Mouse (Mus musculus) Patski (cell line): ENCODE results near the gene Atrn. TPM values are rescaled to one million over a fixed set of nuclear protein-coding genes. Genes with fewer than 3 reads are reported as not detected.
A peak's percentile ranks its signal among the peaks of the same experiment; 100 is the strongest.

Source experiments
- ATAC-seq: fragments of 100-300 bp; one replicate; pipeline ENCODE4 v1.8.0; 2021
- CTCF ChIA-PET: fragments of 350-600 bp; sonication (Branson Sonifier 250); formaldehyde crosslinking; loops from one replicate; lab custom pipeline; 2022; ENCODE audit warnings: inconsistent platforms; lab: Charles Lee
- POLR2A ChIA-PET: fragments of 350-600 bp; sonication (Branson Sonifier 250); formaldehyde crosslinking; loops from one replicate; lab custom pipeline; 2022; ENCODE audit warnings: antibody characterized with exemption, inconsistent platforms; lab: Charles Lee
- DNase-seq: peaks from one replicate; pipeline ENCODE4 v3.0.0-alpha.2; 2011; ENCODE audit warnings: low read depth, low spot score
- H3K27me3 ChIP-seq: fragments of 371-371 bp; one replicate; pipeline ENCODE4 v1.5.1; 2021
- CTCF ChIP-seq: fragments of 100-300 bp; IDR thresholded peaks from one replicate; pipeline ENCODE4 v1.5.1; 2021
- in situ Hi-C: fragments of 300-500 bp; cut with MboI; formaldehyde crosslinking; loops from 3 replicates; pipeline ENCODE4 v1.11.1; 2018; ENCODE audit warnings: low pct_unique_long_range_greater_than_20kb, mixed read lengths
- polyA plus RNA-seq: library from polyadenylated mRNA; unstranded; gene quantifications from one replicate; pipeline ENCODE4 v1.2.3, GENCODE M21; 2021

Atrn gene
- polyA plus RNA-seq, 1 experiment from 2014 or later, result 32.9 TPM

DNA sequence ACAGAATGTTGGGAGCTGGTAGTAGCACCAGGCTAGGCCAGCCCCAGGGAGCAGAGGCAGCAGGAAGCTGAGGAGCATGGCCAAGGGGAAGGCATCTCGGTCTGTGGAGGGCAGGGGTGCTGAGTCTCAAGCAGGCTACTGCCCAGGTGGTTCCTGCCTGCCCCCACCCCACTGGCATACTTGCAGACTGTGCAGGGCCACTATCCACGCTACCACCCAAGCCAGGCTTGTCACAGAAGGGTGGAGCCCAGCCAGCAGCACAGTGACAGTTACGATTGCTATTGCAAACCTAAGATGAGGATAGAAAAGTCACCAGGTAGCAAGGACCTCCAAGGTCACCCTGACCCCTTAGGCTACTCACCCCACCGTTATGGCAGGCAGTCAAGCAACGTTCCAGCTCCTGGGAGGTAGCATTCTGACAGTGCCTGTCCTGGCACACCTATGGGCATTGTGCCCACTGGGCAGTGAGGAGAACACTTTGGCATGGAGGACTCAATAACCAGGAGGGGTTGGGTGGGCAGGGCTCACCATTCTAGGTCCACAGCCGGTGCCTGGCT is 146.6 kb downstream of the Atrn start:
- no peaks in the 10 kb centered on the region for H3K27me3 ChIP-seq
- CTCF ChIA-PET, result interaction anchor here (0.9 kb wide), 1 partner anchor 42 kb away, joined by 3 read pairs; no protein-coding TSS in a partner anchor
- in situ Hi-C loops, result no loop called here
- ATAC-seq (no peak), DNase-seq (no peak)
- no peak for TF ChIP-seq CTCF
- POLR2A ChIA-PET, result no interaction called here

DNA sequence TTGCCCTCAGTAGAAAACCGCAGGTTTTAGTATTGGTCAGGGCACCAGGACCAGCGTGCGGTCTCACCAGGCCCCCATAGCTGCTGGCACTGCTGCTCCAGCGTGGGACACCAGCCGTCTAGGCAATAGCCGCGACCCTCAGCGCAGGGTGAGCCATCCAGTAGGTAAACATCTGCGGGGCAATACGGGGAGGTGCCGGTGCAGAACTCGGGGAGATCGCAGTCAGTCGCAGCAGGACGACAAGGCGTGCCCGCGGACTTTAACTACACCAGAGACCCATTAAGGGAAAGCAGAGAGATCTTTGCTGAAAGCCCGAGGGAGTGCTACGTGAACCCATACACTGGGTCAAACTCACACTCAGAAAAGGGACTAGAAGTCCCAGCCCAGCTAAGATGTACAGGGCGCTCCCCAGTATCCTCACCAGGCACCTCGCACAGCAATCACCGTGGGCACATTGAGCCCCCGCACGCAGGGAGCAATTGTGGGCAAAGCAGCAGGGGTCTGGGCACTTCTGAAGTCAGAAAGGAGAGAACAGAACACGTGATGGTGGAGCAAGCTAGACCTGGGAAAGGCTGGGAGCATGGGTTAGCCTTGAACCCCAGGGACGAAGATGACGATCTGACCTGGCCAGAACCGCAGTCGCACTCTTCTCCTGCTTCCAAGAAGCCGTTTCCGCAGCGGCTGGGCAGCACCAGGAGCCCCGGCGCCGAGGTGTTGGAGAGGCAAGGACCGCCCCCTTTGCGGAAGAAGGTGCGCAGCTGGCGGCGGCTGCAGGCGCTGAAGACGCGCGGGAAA is 147.8 kb downstream of the Atrn start:
- in situ Hi-C loops, result no loop called here
- POLR2A ChIA-PET, result no interaction called here
- CTCF ChIA-PET, result interaction anchor here (0.7 kb wide), 1 partner anchor 200 kb away, joined by 3 read pairs; no protein-coding TSS in a partner anchor
- ATAC-seq, result no peak
- DNase-seq, result no peak
- TF ChIP-seq CTCF, result no peak
- H3K27me3 ChIP-seq, result no peaks in the 10 kb centered on the region

DNA sequence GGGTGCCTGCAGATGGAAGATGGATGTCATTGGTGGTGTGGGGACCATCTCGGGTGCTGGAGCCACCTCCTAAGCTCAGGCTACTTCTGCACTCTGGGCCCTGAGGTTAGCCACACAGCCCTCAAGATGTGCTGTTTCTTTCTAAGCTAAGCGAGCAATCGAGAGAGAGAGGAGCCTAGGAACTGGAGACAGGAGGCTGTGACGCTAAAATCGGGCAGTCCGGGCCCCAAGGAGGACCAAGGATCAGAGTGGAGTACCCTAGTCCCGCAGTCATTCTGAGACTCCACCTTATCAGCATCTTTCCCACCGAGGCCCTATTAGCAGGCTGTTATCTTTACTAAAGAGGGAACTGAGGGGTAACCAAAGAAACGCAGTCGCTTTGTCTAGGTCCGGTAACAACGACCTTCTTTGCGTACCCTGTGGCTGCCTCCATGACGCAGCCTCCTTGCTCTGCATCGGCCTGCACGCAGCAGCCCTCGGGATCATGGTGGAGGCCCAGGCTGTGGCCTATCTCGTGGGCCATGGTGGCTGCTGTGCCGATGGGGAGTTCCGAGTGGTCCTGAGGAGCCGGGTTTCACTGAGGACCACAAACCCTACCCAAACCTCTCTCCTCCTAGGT is 148.5 kb downstream of the Atrn start:
- no peaks in the 10 kb centered on the region for H3K27me3 ChIP-seq
- in situ Hi-C loops, result no loop called here
- TF ChIP-seq CTCF, result no peak
- DNase-seq (no peak), ATAC-seq (no peak)
- ChIA-PET POLR2A (no interaction called here), CTCF (interaction anchor here (1.1 kb wide), 1 partner anchor 202 kb away, joined by 3 read pairs; no protein-coding TSS in a partner anchor)

DNA sequence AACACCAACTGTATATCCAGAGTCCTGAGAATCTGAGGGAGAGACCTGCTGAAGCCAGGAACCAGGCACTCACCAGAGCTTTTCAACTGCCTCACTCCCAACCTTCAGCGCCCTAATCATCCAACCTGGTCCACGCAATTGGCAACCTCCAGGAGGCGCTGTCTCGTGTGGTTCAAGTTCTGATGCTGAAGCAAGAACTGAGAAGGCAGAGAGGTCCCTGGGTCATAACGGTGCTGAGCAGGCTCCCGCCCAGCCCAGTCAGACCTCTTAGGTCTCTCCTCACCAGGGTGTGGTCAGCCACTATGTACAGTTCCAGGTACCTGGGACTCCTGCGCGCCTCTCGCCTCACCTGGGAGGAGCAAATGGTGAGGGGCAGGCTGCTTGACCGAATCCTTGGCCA is 149.3 kb downstream of the Atrn start:
- ATAC-seq, result no peak
- POLR2A ChIA-PET, result interaction anchor here (0.5 kb wide), 1 partner anchor 42 kb away, joined by 5 read pairs; no protein-coding TSS in a partner anchor
- in situ Hi-C loops, result no loop called here

DNA sequence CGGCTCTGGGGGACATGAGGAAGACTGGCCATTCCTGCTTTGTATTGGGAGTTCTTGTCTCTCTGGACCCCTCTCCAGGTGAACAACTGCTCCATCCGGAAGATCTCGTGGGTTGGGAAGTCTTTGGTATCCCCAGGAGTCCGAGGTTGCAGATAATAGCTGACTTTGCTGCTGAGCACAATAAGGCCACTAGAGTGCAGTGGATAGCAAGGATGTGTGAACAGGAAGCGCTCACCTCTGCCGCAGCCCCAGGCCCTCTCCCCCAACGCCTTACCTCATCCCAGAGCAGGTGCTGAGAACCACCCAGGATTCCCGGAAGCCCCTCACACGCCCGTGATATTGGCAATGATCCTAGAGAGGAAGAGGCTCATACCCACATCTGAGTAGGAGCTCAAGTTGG is 149.9 kb downstream of the Atrn start:
- no peak for ATAC-seq
- ChIA-PET POLR2A (interaction anchor here (0.5 to 0.8 kb wide), 2 partner anchors 41 to 50 kb away, joined by 3 to 5 read pairs; no protein-coding TSS in a partner anchor), CTCF (interaction anchor here (0.7 to 1.9 kb wide), 10 partner anchors 11 to 182 kb away, joined by 3 to 7 read pairs (median 3); partner anchors contain the start of gene 1700037H04Rik)
- TF ChIP-seq CTCF, result no peak
- no peaks in the 10 kb centered on the region for H3K27me3 ChIP-seq
- in situ Hi-C loops, result no loop called here
- DNase-seq, result no peak

More for the DNA sequence above, 149.3 kb downstream of the Atrn start:
- TF ChIP-seq CTCF, result no peak
- no peaks in the 10 kb centered on the region for H3K27me3 ChIP-seq
- CTCF ChIA-PET, result interaction anchor here (1.1 to 1.9 kb wide), 6 partner anchors 19 to 201 kb away, joined by 3 to 7 read pairs (median 4); partner anchors contain the start of gene 1700037H04Rik
- DNase-seq, result no peak

DNA sequence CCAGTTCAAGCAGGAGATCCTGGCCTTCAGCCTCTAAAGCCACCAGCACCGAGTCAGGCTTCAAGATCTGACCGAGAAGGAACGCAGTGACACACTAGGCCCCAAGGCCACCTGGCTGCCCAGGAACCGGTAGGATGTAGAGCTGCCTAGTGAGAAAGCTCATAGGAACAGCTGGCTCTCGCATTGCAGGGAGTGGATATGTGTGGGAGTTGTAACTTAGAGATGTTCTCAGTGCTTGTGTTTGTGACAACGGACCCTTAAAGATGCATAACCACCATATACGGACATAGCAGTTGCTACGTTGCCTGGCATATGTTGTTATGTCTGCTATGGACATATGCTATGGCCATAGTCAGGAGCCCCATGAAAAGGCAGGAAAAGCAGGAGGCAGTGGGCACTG is 152.4 kb downstream of the Atrn start:
- DNase-seq (no peak), ATAC-seq (no peak)
- no peak for TF ChIP-seq CTCF
- in situ Hi-C loops, result no loop called here
- CTCF ChIA-PET, result interaction anchor here (1.1 kb wide), 1 partner anchor 36 kb away, joined by 4 read pairs; no protein-coding TSS in a partner anchor
- POLR2A ChIA-PET, result no interaction called here
- no peaks in the 10 kb centered on the region for H3K27me3 ChIP-seq

DNA sequence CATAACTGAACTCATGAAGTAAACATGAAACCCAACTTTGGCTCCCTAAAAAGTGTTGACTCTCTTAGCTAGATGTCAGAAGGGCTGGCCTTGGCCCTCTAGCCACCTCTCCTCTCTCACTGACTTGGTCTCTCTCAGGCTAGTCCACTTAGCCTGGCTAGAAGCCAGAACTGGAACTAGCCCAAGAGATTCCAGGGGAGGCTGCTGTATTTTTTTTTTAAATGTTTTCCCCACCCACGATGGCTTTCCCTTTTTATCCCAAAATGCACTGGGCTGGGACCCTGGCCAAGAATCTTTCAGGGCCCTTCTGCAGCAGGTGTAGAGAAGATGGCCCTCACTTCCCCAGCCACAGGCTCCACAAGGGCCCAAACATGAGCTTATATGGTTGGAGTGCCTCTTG is 153.1 kb downstream of the Atrn start:
- in situ Hi-C loops, result no loop called here
- ChIA-PET CTCF (interaction anchor here (1.1 kb wide), 2 partner anchors 35 to 37 kb away, joined by 4 to 5 read pairs; no protein-coding TSS in a partner anchor), POLR2A (interaction anchor here (0.6 kb wide), 1 partner anchor 11 kb away, joined by 3 read pairs; no protein-coding TSS in a partner anchor)
- TF ChIP-seq CTCF, result no peak
- no peak for ATAC-seq
- no peaks in the 10 kb centered on the region for H3K27me3 ChIP-seq
- peak; percentile 46 for DNase-seq

DNA sequence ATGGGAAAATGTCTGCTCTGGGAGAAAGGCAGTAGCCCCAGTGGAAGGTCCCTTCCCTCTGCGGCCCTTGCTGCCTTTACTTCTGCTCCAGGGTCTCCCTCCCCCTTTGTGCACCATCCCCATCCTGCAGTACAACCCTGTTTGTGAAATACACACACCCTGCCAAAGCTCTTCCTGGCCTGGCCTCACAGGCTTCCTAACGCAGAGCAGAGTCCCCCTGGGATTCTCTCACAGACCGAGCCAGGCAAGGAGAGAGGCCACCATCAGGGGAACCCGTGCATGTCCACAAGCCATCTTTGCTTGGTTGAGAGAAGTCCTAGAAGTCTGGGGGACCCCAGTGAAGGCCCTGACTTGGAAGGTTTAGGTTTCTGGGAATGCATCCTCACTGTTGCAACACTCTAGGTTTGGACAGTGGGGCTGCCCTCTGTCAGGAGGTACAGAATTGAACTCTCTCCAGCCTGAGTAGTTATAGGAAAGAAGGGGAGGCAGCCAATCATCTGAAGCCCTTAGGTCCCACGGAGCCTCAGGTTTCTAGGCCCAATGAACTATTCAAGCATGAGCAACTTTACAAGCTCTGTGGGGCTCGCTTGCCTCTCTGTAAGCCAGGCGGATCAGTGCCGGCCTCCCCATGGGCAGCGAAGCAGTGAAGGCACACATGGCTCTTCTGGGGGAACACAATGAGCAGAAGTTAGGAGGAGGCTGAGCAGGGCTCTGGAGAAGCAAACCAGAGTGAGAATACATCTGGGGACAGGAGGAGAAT is 153.7 kb downstream of the Atrn start:
- CTCF ChIA-PET, result interaction anchor here (1.1 to 1.5 kb wide), 3 partner anchors 27 to 100 kb away, joined by 3 to 5 read pairs (median 4); partner anchors contain the start of gene 1700037H04Rik
- POLR2A ChIA-PET, result interaction anchor here (0.6 kb wide), 1 partner anchor 12 kb away, joined by 3 read pairs; no protein-coding TSS in a partner anchor
- no peak for TF ChIP-seq CTCF
- no peak for DNase-seq
- ATAC-seq, result peak; percentile 61
- in situ Hi-C loops, result no loop called here
- no peaks in the 10 kb centered on the region for H3K27me3 ChIP-seq

DNA sequence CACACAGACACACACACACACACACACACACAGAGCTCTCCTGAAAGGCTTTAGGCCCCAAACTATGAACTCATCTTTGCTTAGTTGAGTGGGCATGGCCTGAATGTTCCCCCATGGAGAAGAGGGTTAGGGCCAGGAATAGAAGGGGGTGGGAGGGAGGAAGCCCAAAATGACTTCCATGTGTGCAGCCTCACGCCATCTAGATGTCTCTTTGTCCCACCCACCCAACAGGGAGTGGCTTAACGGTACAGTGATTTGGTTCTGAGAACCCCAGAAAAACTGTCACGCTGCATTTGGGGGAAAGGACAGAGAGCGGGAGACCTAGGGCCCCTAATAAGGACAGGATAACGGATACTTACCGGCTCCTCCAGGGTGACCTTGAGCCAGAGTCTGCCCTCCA is 154.5 kb downstream of the Atrn start:
- TF ChIP-seq CTCF, result no peak
- POLR2A ChIA-PET, result interaction anchor here (1.4 kb wide), 1 partner anchor 13 kb away, joined by 4 read pairs; no protein-coding TSS in a partner anchor
- H3K27me3 ChIP-seq, result no peaks in the 10 kb centered on the region
- CTCF ChIA-PET, result interaction anchor here (1.1 to 1.5 kb wide), 2 partner anchors 27 to 99 kb away, joined by 3 to 4 read pairs; partner anchors contain the start of gene 1700037H04Rik
- in situ Hi-C loops, result no loop called here
- DNase-seq (no peak), ATAC-seq (no peak)
